In the genomic region with DNA sequence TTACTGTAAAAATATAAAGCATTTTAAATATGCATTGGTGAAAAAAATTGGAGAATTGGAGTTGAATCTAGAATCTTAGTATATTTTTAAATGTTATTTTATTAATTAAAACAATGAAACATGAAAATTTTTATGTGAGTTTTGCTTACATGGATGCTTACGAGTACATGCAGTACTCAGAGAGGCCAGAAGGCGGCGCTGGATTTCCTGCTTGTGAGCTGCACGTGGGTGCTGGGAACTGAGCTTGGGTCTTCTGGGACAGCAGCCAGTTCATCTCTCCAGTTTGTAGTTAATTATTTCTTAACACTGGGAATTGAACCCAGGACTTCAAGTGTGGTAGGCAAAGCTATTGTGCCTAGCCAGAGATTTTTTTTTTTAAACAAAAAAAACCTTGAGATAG, we compare ENCODE assay signal across 27 mouse cellular contexts.
DNase-seq lines count a peak whose midpoint lies in the region; ATAC-seq and TF ChIP-seq lines count a peak whose summit lies in the region.
"Had no signal": no experiment of that assay in that cellular context is flagged by ENCODE, and none has a peak within 500 bp of the region (broad histone marks: within the 10 kb centered on the region; RNA-seq: fewer than 3 reads in every experiment).

No protein-coding gene starts in this region.

- H3K9me3 ChIP-seq in heart, embryonic 12.5 days (replicated peaks): no peaks in the 10 kb centered on the region
- H3K9me3 ChIP-seq in liver, postnatal 0 days (ENCODE audit: low read length): no peaks in the 10 kb centered on the region
- H3K9me3 ChIP-seq in liver, embryonic 12.5 days (replicated peaks): no peaks in the 10 kb centered on the region
- no peaks in the 10 kb centered on the region for H3K9me3 ChIP-seq in hindbrain, embryonic 13.5 days
- H3K9me3 ChIP-seq: forebrain, embryonic 10.5 days; heart, embryonic 15.5 days; hindbrain, embryonic 15.5 days; limb, embryonic 10.5 days; liver, embryonic 13.5 days; midbrain, embryonic 15.5 days; neural tube, embryonic 12.5 days had no signal

- no peaks in the 10 kb centered on the region for H3K79me2 ChIP-seq in heart, adult 2 months (replicated peaks; ENCODE audit: control insufficient read depth, insufficient read depth, low read length)

- no peaks in the 10 kb centered on the region for H3K36me3 ChIP-seq in heart, adult 2 months (ENCODE audit: control insufficient read depth, insufficient read depth, low read length)
- no peaks in the 10 kb centered on the region for H3K36me3 ChIP-seq in heart, embryonic 12.5 days
- H3K36me3 ChIP-seq in liver, postnatal 0 days (replicated peaks; ENCODE audit: insufficient read depth, low read length): no peaks in the 10 kb centered on the region
- no peaks in the 10 kb centered on the region for H3K36me3 ChIP-seq in liver, embryonic 12.5 days
- H3K36me3 ChIP-seq in hindbrain, embryonic 13.5 days: no peaks in the 10 kb centered on the region
- H3K36me3 ChIP-seq: forebrain, embryonic 10.5 days; heart, embryonic 15.5 days; hindbrain, embryonic 15.5 days; limb, embryonic 10.5 days; liver, embryonic 13.5 days; midbrain, embryonic 15.5 days; neural tube, embryonic 12.5 days had no signal

- intact Hi-C loops in heart, adult 2 months (cut with DNase I): no loop called here

- TF ChIP-seq POLR2A in heart, adult 2 months (IDR thresholded peaks at IDR 0.05; ENCODE audit: insufficient read depth, low read depth, low read length): no peak

- no peak for TF ChIP-seq EP300 in heart, adult 2 months (IDR thresholded peaks at IDR 0.05; ENCODE audit: insufficient read depth, low read depth, low read length)
- no peak for TF ChIP-seq EP300 in liver, postnatal 0 days (IDR thresholded peaks at IDR 0.05; ENCODE audit: low read depth)

- no peak overlapping the region for H3K27ac ChIP-seq in heart, adult 2 months
- no peak overlapping the region for H3K27ac ChIP-seq in heart, embryonic 12.5 days (ENCODE audit: poor library complexity, severe bottlenecking)
- no peak overlapping the region for H3K27ac ChIP-seq in liver, postnatal 0 days (ENCODE audit: low read depth)
- no peak overlapping the region for H3K27ac ChIP-seq in liver, embryonic 12.5 days
- H3K27ac ChIP-seq in hindbrain, embryonic 13.5 days: no peak overlapping the region
- H3K27ac ChIP-seq: forebrain, embryonic 10.5 days; heart, embryonic 15.5 days; hindbrain, embryonic 15.5 days; limb, embryonic 10.5 days; liver, embryonic 13.5 days; macrophage; midbrain, embryonic 15.5 days; neural tube, embryonic 12.5 days had no signal

- 70% methylated on average over 4 of the region's 4 CpGs for WGBS in heart, adult 2 months
- 68% methylated on average over 4 of the region's 4 CpGs for WGBS in heart, embryonic 12.5 days
- 63% methylated on average over 4 of the region's 4 CpGs for WGBS in liver, postnatal 0 days (ENCODE audit: insufficient replicate concordance)
- 57% methylated on average over 4 of the region's 4 CpGs for WGBS in liver, embryonic 12.5 days (ENCODE audit: insufficient replicate concordance)
- WGBS in hindbrain, embryonic 13.5 days: 81% methylated on average over 4 of the region's 4 CpGs

- DNase-seq in heart, adult 2 months: no peak
- DNase-seq in liver, postnatal 0 days: no peak
- DNase-seq in NIH3T3 (ENCODE audit: low read depth): peak; percentile 19
- peak; percentile 63 for DNase-seq in testis, postnatal 10 days (ENCODE audit: low spot score)
- DNase-seq in B cell, adult 2 months: no peak
- DNase-seq: adrenal gland, adult 8-10 months; cerebellum, adult 9-10 months; gastrocnemius, postnatal 25 days; heart, postnatal 36 days; kidney, postnatal 25 days; liver, embryonic 13.5 days; right cerebral cortex, postnatal 14 days; spleen, adult 18-20 months; thymus, postnatal 25 days had no signal

- H3K4me3 ChIP-seq in heart, adult 2 months: no peak overlapping the region
- no peak overlapping the region for H3K4me3 ChIP-seq in heart, embryonic 12.5 days
- H3K4me3 ChIP-seq in liver, postnatal 0 days (ENCODE audit: low read depth, low read length): no peak overlapping the region
- no peak overlapping the region for H3K4me3 ChIP-seq in liver, embryonic 12.5 days
- H3K4me3 ChIP-seq in hindbrain, embryonic 13.5 days: no peak overlapping the region
- H3K4me3 ChIP-seq: forebrain, embryonic 10.5 days; heart, embryonic 15.5 days; hindbrain, embryonic 15.5 days; limb, embryonic 10.5 days; liver, embryonic 13.5 days; midbrain, embryonic 15.5 days; neural tube, embryonic 12.5 days had no signal

- no peak overlapping the region for H3K9ac ChIP-seq in heart, adult 2 months (ENCODE audit: low read depth, low read length)
- no peak overlapping the region for H3K9ac ChIP-seq in heart, embryonic 12.5 days
- no peak overlapping the region for H3K9ac ChIP-seq in liver, postnatal 0 days (replicated peaks)
- H3K9ac ChIP-seq in liver, embryonic 12.5 days: no peak overlapping the region
- H3K9ac ChIP-seq in hindbrain, embryonic 13.5 days: no peak overlapping the region
- H3K9ac ChIP-seq: heart, embryonic 15.5 days; hindbrain, embryonic 15.5 days; liver, embryonic 13.5 days; midbrain, embryonic 15.5 days; neural tube, embryonic 12.5 days had no signal

- ATAC-seq in heart, embryonic 12.5 days (ENCODE audit: insufficient number of reproducible peaks, low FRiP score): no peak
- no peak for ATAC-seq in liver, postnatal 0 days
- ATAC-seq in liver, embryonic 12.5 days: no peak
- ATAC-seq in hindbrain, embryonic 13.5 days (ENCODE audit: low FRiP score): no peak
- ATAC-seq: activated CD4-positive, CD25-positive, alpha-beta regulatory T cell, adult 4 months; forebrain, embryonic 16.5 days; midbrain, embryonic 15.5 days; Patski had no signal

- H3K27me3 ChIP-seq in heart, adult 2 months (ENCODE audit: control insufficient read depth, insufficient read depth, low read length): no peaks in the 10 kb centered on the region
- no peaks in the 10 kb centered on the region for H3K27me3 ChIP-seq in heart, embryonic 12.5 days (replicated peaks)
- no peaks in the 10 kb centered on the region for H3K27me3 ChIP-seq in liver, postnatal 0 days (ENCODE audit: insufficient read depth, low read length)
- H3K27me3 ChIP-seq in liver, embryonic 12.5 days (replicated peaks): no peaks in the 10 kb centered on the region
- no peaks in the 10 kb centered on the region for H3K27me3 ChIP-seq in hindbrain, embryonic 13.5 days
- H3K27me3 ChIP-seq: heart, embryonic 15.5 days; hindbrain, embryonic 15.5 days; liver, embryonic 13.5 days; midbrain, embryonic 15.5 days; neural tube, embryonic 12.5 days; Patski had no signal

- peak; percentile 27 for TF ChIP-seq CTCF in heart, adult 2 months (IDR thresholded peaks at IDR 0.05)
- peak; percentile 28; the same call in 1 of the 2 replicates for TF ChIP-seq CTCF in liver, postnatal 0 days (IDR thresholded peaks at IDR 0.05; ENCODE audit: low read depth)

- H3K4me1 ChIP-seq in heart, adult 2 months (ENCODE audit: control insufficient read depth, insufficient read depth, low read length): no peaks in the 10 kb centered on the region
- no peaks in the 10 kb centered on the region for H3K4me1 ChIP-seq in heart, embryonic 12.5 days (replicated peaks)
- H3K4me1 ChIP-seq in liver, postnatal 0 days (ENCODE audit: insufficient read depth): no peaks in the 10 kb centered on the region
- H3K4me1 ChIP-seq in liver, embryonic 12.5 days: no peaks in the 10 kb centered on the region
- peaks cover 11% of the 10 kb centered on the region for H3K4me1 ChIP-seq in hindbrain, embryonic 13.5 days (replicated peaks)
- H3K4me1 ChIP-seq: heart, embryonic 15.5 days; neural tube, embryonic 12.5 days had no signal

- H3K4me2 ChIP-seq in heart, embryonic 12.5 days: no peak overlapping the region
- H3K4me2 ChIP-seq in liver, postnatal 0 days (ENCODE audit: low read depth, low read length): no peak overlapping the region
- no peak overlapping the region for H3K4me2 ChIP-seq in liver, embryonic 12.5 days
- no peak overlapping the region for H3K4me2 ChIP-seq in hindbrain, embryonic 13.5 days
- H3K4me2 ChIP-seq: heart, embryonic 15.5 days; hindbrain, embryonic 15.5 days; liver, embryonic 13.5 days; midbrain, embryonic 15.5 days; neural tube, embryonic 12.5 days had no signal

Comparison
In these comparisons a context has a peak if more than half of its experiments do, and no peak if none do; other contexts are left out.
1. DNase-seq: peak in NIH3T3 (single experiment) and testis, postnatal 10 days (single experiment); none in heart, adult 2 months (0 of 2), liver, postnatal 0 days (single experiment) and B cell, adult 2 months (0 of 2).